Comparison of ENCODE assay signal across 7 mouse cellular contexts in genomic region chr11:85833081-85833521, GRCm38 (mm10). TPM values are rescaled to one million over a fixed set of nuclear protein-coding genes. Genes with fewer than 3 reads are reported as not detected.
DNase-seq lines count a peak whose midpoint lies in the region; ATAC-seq lines count a peak whose summit lies in the region.

No protein-coding gene starts in this region.

- no peaks in the 10 kb centered on the region for H3K9me3 ChIP-seq in forebrain, embryonic 12.5 days

- peak; percentile 62 for DNase-seq in ovary, postnatal 36 days (ENCODE audit: low spot score)
- no peak for DNase-seq in ovary, adult 18-20 months (ENCODE audit: low spot score)
- DNase-seq in kidney, postnatal 4 days, result peak; percentile 57 to 70
- peak; percentile 76 for DNase-seq in neural tube, embryonic 10.5 days (ENCODE audit: extremely low spot score, low spot score)
- no peak for DNase-seq in cerebellum, postnatal 36 days
- DNase-seq in frontal cortex, postnatal 10 days (ENCODE audit: low spot score in 2 of 2), result no peak

- peak overlapping the region; percentile 68 for H3K4me2 ChIP-seq in forebrain, embryonic 12.5 days

- H3K36me3 ChIP-seq in forebrain, embryonic 12.5 days (replicated peaks), result no peaks in the 10 kb centered on the region

- peak; percentile 18; the same call in 1 of the 2 replicates for ATAC-seq in forebrain, embryonic 12.5 days (ENCODE audit: low FRiP score)

- peak overlapping the region; percentile 44 for H3K4me3 ChIP-seq in forebrain, embryonic 12.5 days (replicated peaks)

- H3K27ac ChIP-seq in forebrain, embryonic 12.5 days, result no peak overlapping the region

- H3K27me3 ChIP-seq in forebrain, embryonic 12.5 days, result peaks cover 98% of the 10 kb centered on the region

- peaks cover 53% of the 10 kb centered on the region for H3K4me1 ChIP-seq in forebrain, embryonic 12.5 days

- WGBS in forebrain, embryonic 12.5 days, result 1% methylated on average over 50 of the region's 54 CpGs

- peak overlapping the region; percentile 50 for H3K9ac ChIP-seq in forebrain, embryonic 12.5 days

RNA-seq across cellular contexts. Expression of gene Tbx2, which starts 0.8 kb away (rescaled TPM):
- 0.81 and 1.0 TPM in 2 replicates for polyA plus RNA-seq in forebrain, embryonic 12.5 days (2016; fragmentation: Nextera tagmentation; extraction: Ambion mirVana)

RNA-seq across cellular contexts. Expression of gene Gm11444, which starts 17.0 kb away (rescaled TPM):
- polyA plus RNA-seq in forebrain, embryonic 12.5 days (2016; fragmentation: Nextera tagmentation; extraction: Ambion mirVana), result not detected in 2 replicates

RNA-seq across cellular contexts. Expression of gene Tbx4, which starts 53.1 kb away (rescaled TPM):
- 0.23 and 0.42 TPM in 2 replicates for polyA plus RNA-seq in forebrain, embryonic 12.5 days (2016; fragmentation: Nextera tagmentation; extraction: Ambion mirVana)

Comparison
In these comparisons a context has a peak if more than half of its experiments do, and no peak if none do; other contexts are left out.
1. DNase-seq: peak in ovary, postnatal 36 days (single experiment), kidney, postnatal 4 days (2 of 2) and neural tube, embryonic 10.5 days (single experiment); none in ovary, adult 18-20 months (single experiment), cerebellum, postnatal 36 days (0 of 2) and frontal cortex, postnatal 10 days (0 of 2).